Mouse (Mus musculus) T-helper 1 cell (primary cell): ENCODE results near the gene Gm4787.

ENCODE experiments used
- in situ Hi-C: fragments of 300-600 bp; cut with MboI, MseI; formaldehyde crosslinking; loops from one replicate; pipeline ENCODE4 v1.15.1; 2025; ENCODE audit warnings: high pct_unique_total_duplicates

The Gm4787 gene

DNA sequence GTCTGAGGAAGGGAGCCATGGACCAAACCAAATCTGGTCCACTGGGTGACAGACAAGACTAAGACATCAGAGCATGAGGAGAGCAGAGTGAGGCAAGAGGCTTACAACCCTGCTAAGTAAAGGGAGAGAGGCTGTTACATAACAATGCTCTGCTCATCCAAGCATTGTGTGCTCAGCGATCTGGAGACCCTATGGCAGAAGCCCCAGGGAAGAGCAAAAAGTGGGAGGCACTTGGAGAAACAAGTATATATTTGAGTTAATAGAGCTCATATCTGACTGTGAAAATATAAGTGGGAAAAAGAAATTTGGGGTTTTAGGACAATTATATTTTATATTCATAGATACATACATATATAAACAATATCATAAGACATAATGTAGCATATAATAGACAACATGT, at the start of gene Gm4787:
Gene Gm4787 (minus strand): TSS at position 101 of the 400 bp plus-strand sequence.
- in situ Hi-C loops = loop anchor here (5.0 kb wide), 1 partner anchor 33 kb away; no protein-coding TSS in a partner anchor

DNA sequence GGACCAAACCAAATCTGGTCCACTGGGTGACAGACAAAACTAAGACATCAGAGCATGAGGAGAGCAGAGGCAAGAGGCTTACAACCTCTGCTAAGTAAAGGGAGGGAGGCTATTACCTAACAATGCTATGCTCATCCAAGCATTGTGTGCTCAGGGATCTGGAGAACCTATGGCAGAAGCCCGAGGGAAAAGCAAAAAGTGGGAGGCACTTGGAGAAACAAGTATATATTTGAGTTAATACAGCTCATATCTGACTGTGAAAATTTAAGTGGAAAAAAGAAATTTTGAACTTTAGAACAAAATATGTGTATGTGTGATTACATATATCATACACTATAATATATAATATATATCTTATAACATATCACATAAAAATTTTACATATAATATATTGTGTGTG, 42.6 kb upstream of the Gm4787 start, which contains the start of gene Adam4:
Gene Adam4 (minus strand): TSS at position 101 of the 400 bp plus-strand sequence.
- in situ Hi-C loops = no loop called here

DNA sequence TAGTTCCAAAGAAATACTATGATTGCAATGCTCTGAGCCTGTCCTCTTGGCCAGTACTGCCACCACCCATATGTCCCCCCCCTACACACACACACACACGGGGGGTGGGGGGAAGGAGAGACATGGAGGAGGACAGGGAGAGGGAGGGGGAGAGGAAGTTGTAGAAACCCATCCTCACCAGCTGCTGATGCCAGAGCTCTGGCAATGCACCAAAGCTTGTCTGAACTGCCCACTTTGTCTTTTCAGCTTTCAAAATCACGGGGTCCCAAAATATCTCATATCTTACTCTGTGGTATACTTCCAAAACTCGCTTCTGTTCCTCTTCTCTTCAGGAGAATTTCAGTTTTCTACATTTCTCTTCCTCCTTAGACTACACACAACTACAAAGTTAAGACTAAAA, 33.9 kb upstream of the Gm4787 start:
- in situ Hi-C loops = loop anchor here (5.0 kb wide), 1 partner anchor 36 kb away; the partner anchor contains the start of gene Gm4787

DNA sequence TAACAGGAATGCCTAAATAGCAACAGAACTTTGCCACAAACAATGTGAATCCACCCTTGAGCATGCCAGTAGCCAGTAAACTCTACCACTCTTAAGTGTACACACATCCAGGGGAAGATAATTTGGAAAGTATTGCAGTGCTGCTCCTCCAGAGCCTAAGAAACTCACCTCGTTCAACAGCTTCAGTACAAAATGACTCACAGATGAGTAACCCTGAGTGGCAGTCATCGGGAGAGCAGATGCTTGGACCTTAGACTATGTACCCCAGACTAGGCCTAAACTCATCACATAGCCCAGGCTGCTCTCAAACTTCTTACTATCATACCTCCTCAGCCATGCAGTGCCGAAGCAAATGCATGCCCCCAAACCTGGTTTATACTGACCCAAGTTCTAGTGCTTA, 29.7 kb upstream of the Gm4787 start:
- in situ Hi-C loops = no loop called here

DNA sequence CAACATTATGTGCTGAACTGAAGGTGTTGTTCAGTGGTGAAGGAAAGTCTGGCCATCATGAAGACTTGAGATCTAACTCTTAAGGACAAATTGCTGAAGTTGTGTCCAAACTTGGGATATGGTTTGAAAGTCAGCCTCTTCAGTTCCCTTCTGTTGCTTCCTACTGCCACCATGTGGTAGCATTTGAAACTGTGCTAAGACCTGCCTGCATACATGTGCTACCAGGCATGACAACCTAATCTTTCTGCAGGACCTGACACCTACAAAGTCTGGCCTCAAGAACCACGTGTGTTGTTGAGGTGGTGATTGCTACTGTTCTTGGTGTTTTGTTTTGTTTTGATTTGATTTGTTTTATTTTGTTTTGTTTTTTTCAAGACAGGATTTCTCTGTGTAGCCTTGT, 22.9 kb upstream of the Gm4787 start:
- in situ Hi-C loops = no loop called here

DNA sequence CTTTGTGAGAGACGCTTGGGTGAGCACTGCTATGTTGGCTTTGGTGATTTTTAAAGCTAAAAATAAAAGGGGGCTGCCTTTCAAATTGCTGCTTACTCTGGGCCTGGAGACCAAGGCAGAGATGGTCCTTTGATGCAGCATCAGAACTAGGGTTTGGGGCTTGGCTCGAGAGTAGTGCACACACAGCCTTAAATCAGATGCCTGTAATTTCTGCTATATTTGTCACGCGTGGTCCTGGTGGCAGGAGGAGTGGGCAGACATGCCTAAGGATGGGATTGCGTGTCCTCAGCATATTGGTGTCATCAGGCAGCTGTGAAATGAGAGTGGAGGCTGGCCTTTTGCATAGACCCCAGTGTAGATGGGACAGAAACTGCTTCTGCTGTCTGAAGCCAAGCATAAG, 45.4 kb downstream of the Gm4787 start:
- in situ Hi-C loops = no loop called here

DNA sequence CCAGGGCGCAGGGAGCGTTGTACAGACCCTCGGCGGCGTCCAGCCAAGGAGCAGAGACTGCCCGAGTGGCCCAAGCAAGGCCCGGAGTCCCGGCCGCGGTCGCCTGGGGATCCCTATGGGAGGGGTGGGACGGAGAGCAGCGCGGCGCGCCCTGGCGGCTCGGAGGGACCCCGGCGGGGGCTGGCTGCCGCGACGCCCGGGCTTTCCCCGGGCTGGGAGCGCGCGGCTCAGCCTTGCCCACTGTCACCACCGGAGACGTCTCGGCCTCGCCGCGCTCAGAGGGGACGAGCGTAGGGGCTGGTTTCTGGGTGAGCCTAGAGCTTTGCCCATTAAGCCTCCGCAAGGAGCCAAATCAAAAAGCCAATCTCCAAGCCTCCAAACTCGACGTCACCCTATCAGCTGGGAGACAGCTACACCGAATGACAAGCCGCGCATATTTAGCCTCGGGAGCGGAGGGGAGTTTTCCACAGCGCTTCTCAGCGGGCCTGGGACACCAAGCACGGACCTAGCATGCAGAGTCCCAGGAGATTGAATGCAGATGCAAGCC, 46.3 kb downstream of the Gm4787 start, which contains the start of gene Slc8a3:
Gene Slc8a3 (minus strand): TSS at position 306 of the 547 bp plus-strand sequence.
- in situ Hi-C loops = no loop called here

DNA sequence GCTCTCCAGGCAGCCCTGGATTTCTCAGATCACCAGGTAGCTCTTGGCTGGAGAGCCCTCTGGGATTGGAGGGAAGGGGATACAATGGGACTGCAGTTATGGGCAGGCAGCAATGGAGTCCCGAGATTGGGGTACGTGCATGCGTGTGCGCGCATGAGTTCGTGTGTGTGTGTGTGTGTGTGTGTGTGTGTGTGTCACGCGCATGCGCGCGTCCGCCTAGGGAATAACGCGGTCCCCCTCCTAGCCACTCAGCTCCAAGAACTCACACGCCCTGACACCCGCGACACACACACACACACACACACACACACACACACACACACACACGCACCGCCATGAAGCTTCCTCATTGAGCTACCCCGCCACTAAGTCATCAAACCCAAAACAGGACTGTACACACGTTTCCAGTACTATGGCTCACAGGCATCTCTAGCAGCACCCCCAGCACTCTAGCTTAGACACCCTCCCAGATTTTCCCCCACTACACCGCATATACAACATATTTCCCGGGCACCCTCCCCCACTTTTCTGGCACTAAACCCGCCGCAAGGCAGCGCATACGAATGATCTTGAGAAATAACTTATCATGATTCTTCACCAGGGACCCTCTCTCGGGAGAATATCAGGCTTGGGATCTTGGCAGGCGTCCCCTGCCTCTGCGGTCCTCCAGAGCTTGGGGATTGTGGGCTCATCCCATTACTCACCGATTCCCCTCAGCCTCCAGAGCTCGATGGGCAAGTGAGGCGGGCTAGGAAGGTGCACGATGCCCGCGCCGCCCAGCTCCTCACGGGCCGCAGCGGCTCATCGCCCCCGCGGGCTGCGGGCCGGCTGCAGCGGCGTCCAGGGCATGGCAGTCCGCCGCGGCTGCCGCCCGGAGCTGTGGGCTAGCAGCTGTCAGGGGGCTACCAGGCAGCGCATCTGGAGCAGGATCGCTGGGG, 47.1 kb downstream of the Gm4787 start:
- in situ Hi-C loops = no loop called here

DNA sequence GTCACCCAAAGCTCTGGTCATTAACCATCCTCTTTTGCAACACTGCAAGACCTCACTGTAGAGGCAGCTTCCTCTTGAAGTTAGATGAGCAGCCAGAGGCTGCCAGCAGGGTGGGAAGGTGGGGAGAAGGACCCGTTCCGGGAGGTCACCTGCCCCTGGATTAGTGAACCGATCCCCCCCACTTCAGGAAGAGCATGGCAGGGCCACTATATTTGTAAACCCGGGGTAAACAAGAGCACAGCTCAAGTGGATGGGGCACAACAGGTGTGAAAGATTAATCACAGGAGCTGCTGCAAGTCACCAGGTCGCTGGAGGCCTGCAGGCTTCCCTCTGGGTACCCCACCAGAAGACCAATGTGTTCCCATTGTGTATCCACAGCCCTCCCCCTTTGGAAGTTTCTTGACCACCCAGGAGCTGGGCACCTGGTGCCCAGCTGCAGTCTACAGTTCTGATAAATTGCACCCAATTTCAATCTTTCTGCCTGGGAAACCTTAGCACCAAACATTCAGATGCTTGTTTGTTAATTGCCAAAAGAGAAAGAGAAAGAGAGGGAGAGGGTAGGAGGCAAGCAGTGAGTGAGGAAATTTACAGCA, 48.1 kb downstream of the Gm4787 start:
- in situ Hi-C loops = no loop called here
